Mouse (Mus musculus): Measurements from ENCODE around the gene Prx. TPM values are rescaled to one million over a fixed set of nuclear protein-coding genes. Genes with fewer than 3 reads are reported as not detected.

Prx gene
- polyA plus RNA-seq, 1 experiment, result 0.68 TPM

- H3K27ac ChIP-seq (ENCODE audit: insufficient read depth, low read depth, low read length), result peak overlapping the region; percentile 45; the same call in 1 of the 2 replicates
- H3K4me3 ChIP-seq (ENCODE audit: insufficient read depth, low read length), result peak overlapping the region; percentile 59
- TF ChIP-seq CTCF (IDR thresholded peaks at IDR 0.05; ENCODE audit: low read depth, low read length) (no peak), POLR2A (IDR thresholded peaks at IDR 0.05; ENCODE audit: borderline replicate concordance, low read depth, low read length) (no peak)
- H3K4me1 ChIP-seq (ENCODE audit: control insufficient read depth, insufficient read depth, low read length), result peaks cover 26% of the 10 kb centered on the region
Measured at GRCm38 (mm10) chr7:27480927-27481626, 18.0 kb upstream of the Prx start.

DNA sequence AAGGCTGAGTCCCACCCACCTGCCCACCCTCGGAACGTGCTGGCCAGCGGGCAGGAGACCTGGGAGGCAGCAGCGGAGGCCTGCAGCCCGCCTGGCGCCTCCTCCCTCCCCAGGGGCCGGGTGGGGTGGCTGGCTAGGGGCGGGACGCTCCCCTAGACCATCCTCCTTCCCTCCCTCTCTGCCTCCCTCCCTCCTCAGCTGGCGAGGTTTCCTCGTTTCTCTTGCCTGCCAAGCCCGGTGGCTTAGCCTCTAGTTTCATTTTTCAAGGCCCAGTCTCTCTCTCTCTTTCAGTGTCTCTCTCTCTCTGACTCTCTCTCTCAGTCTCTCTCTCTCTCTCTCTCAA, 17.5 kb upstream of the Prx start:
- TF ChIP-seq CTCF (IDR thresholded peaks at IDR 0.05; ENCODE audit: low read depth, low read length) (no peak), POLR2A (IDR thresholded peaks at IDR 0.05; ENCODE audit: borderline replicate concordance, low read depth, low read length) (no peak)
- peak overlapping the region; percentile 47; the same call in 1 of the 2 replicates for H3K27ac ChIP-seq (ENCODE audit: insufficient read depth, low read depth, low read length)
- peaks cover 26% of the 10 kb centered on the region for H3K4me1 ChIP-seq (ENCODE audit: control insufficient read depth, insufficient read depth, low read length)

DNA sequence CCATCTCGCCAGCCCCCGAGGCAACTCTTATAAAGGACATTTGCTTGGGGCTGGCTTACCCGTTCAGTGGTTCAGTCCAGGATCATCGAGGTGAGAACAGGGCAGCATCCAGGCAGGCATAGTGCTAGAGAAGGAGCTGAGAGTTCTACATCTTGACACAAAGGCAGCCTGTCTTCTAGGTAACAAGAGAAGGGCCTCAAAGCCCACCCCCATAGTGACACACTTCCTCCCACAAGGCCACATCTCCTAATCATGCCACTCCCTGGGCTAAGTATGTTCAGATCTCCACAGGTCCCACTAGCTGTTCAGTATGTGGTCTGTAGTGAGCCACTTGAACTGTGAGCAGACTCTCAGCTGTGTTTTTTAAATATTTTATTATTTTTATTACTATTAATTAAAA, 15.3 kb upstream of the Prx start:
- H3K27ac ChIP-seq (ENCODE audit: insufficient read depth, low read depth, low read length), result no peak overlapping the region
- TF ChIP-seq POLR2A (IDR thresholded peaks at IDR 0.05; ENCODE audit: borderline replicate concordance, low read depth, low read length) (no peak), CTCF (IDR thresholded peaks at IDR 0.05; ENCODE audit: low read depth, low read length) (no peak)
- H3K4me3 ChIP-seq (ENCODE audit: insufficient read depth, low read length), result no peak overlapping the region
- H3K4me1 ChIP-seq (ENCODE audit: control insufficient read depth, insufficient read depth, low read length), result peaks cover 34% of the 10 kb centered on the region

More for the DNA sequence above, 17.5 kb upstream of the Prx start:
- peak overlapping the region; percentile 59 for H3K4me3 ChIP-seq (ENCODE audit: insufficient read depth, low read length)

- Histone ChIP-seq H3K27ac (ENCODE audit: insufficient read depth, low read depth, low read length) (peak overlapping the region; percentile 68), H3K4me1 (ENCODE audit: control insufficient read depth, insufficient read depth, low read length) (peaks cover 42% of the 10 kb centered on the region), H3K4me3 (ENCODE audit: insufficient read depth, low read length) (peak overlapping the region; percentile 74)
- TF ChIP-seq POLR2A (IDR thresholded peaks at IDR 0.05; ENCODE audit: borderline replicate concordance, low read depth, low read length), result no peak
- TF ChIP-seq CTCF (IDR thresholded peaks at IDR 0.05; ENCODE audit: low read depth, low read length), result no peak
Measured at GRCm38 (mm10) chr7:27486102-27486769, 12.9 kb upstream of the Prx start.

DNA sequence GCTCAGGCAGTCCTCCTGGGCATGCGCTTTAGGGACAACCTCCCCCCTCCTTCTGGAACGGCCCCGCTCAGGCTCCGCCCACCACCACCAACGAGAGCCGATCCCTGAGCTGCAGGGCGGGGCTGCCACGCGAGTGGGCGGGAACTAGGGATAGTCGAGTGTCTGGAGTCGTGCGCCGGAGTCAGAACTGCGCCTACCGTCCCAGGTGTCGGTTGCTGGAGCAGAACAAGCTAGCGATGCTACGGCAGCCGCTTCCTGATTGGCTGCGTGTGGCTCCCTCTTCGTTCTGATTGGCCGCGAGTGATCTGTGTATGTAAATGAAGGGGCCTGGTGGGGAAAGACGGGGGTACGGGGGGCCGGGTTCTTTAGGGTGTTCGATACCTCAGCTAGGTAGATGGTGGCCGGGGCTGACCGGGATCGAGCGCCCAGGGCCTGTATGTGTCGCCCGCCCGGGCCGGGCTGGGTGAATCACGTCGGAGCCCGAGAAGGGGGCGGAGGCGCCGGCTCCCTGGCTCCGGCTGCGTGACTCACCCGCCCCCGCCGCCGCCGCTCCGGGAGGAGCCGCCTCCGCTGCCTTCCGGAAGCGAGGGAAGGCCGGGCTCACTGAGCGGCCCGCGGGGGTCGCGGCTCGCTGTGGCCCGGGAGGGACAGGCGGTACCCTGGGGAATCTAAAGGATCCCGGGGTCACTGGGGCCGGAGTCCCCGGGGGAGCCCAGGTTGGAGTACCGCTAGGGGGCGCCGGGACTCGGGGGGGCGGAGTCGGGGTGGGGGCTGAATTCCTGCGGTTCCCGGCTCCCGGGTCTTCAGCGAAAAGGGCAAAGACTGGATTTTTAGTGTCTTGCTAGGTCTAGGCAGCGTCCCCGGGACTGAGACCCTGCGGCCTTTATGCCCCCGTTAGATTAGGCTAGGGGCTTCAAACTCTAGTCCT, 12.1 kb upstream of the Prx start, which contains the start of gene Sertad1:
Gene Sertad1, plus strand, starts transcription at position 141 of the 928 bp plus-strand sequence.
- Histone ChIP-seq H3K4me3 (ENCODE audit: insufficient read depth, low read length) (peak within 1 kb of the TSS; percentile 74), H3K4me1 (ENCODE audit: control insufficient read depth, insufficient read depth, low read length) (peaks cover 43% of the 10 kb centered on the region), H3K27ac (ENCODE audit: insufficient read depth, low read depth, low read length) (peak within 1 kb of the TSS; percentile 85)
- TF ChIP-seq CTCF (IDR thresholded peaks at IDR 0.05; ENCODE audit: low read depth, low read length) (peak; percentile 73), POLR2A (IDR thresholded peaks at IDR 0.05; ENCODE audit: borderline replicate concordance, low read depth, low read length) (peak; percentile 90)

- TF ChIP-seq POLR2A (IDR thresholded peaks at IDR 0.05; ENCODE audit: borderline replicate concordance, low read depth, low read length) (no peak), CTCF (IDR thresholded peaks at IDR 0.05; ENCODE audit: low read depth, low read length) (no peak)
- Histone ChIP-seq H3K4me1 (ENCODE audit: control insufficient read depth, insufficient read depth, low read length) (peaks cover 41% of the 10 kb centered on the region), H3K27ac (ENCODE audit: insufficient read depth, low read depth, low read length) (peak overlapping the region; percentile 85), H3K4me3 (ENCODE audit: insufficient read depth, low read length) (peak overlapping the region; percentile 74)
Measured at GRCm38 (mm10) chr7:27487740-27488268, 11.3 kb upstream of the Prx start.

- no peak overlapping the region for H3K4me3 ChIP-seq (ENCODE audit: insufficient read depth, low read length)
- TF ChIP-seq POLR2A (IDR thresholded peaks at IDR 0.05; ENCODE audit: borderline replicate concordance, low read depth, low read length), result no peak
- no peak for TF ChIP-seq CTCF (IDR thresholded peaks at IDR 0.05; ENCODE audit: low read depth, low read length)
- no peak overlapping the region for H3K27ac ChIP-seq (ENCODE audit: insufficient read depth, low read depth, low read length)
- H3K4me1 ChIP-seq (ENCODE audit: control insufficient read depth, insufficient read depth, low read length), result peaks cover 47% of the 10 kb centered on the region
Measured at GRCm38 (mm10) chr7:27489270-27489869, 9.8 kb upstream of the Prx start.

GRCm38 (mm10) chr7:27490227-27490542, 8.9 kb upstream of the Prx start:
- TF ChIP-seq CTCF (IDR thresholded peaks at IDR 0.05; ENCODE audit: low read depth, low read length), result no peak
- TF ChIP-seq POLR2A (IDR thresholded peaks at IDR 0.05; ENCODE audit: borderline replicate concordance, low read depth, low read length), result no peak
- Histone ChIP-seq H3K4me1 (ENCODE audit: control insufficient read depth, insufficient read depth, low read length) (peaks cover 47% of the 10 kb centered on the region), H3K27ac (ENCODE audit: insufficient read depth, low read depth, low read length) (peak overlapping the region; percentile 88), H3K4me3 (ENCODE audit: insufficient read depth, low read length) (peak overlapping the region; percentile 54)
